Mouse (Mus musculus) cerebellum, adult 2 months (tissue): ENCODE data around the gene Crb2.

ENCODE experiments used
- CTCF ChIP-seq: fragments of 200-500 bp; IDR thresholded peaks from 2 replicates; pipeline ENCODE4 v1.5.1; 2011; ENCODE audit warnings: low read depth, mild to moderate bottlenecking, control low read depth, low read length, moderate library complexity, borderline replicate concordance; ENCODE audit not compliant: insufficient read depth
- POLR2A ChIP-seq: fragments of 200-500 bp; IDR thresholded peaks from 2 replicates; pipeline ENCODE4 v1.6.1; 2011; ENCODE audit warnings: low read length, control low read depth, borderline replicate concordance; ENCODE audit not compliant: insufficient read depth

DNA sequence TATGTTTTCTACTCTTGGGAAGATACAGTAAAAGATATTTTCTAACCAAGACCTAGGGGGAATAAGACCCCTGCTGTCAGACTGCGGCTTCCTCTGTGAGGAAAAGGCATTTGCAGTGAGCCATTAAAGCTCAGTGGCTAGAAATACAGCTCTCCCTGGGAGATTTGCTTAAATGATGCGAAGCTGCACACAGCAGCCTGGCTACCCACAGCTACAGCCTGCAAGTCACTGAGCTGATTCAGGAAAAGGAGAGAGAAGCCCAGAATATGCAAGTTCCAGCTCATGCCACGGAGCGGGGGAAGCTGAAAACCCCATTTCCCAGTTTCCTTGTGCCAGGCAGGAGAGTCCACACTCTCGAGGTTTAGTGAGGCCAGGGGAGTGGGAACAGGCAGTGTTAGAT lies 46.1 kb downstream of the Crb2 start:
- TF ChIP-seq POLR2A: no peak
- TF ChIP-seq CTCF: no peak
